Mouse (Mus musculus): ENCODE data around the gene Foxp4. TPM values are rescaled to one million over a fixed set of nuclear protein-coding genes. Genes with fewer than 3 reads are reported as not detected.

Gene Foxp4
- polyA plus RNA-seq, 1 experiment from 2014 or later: 9.5 TPM

DNA sequence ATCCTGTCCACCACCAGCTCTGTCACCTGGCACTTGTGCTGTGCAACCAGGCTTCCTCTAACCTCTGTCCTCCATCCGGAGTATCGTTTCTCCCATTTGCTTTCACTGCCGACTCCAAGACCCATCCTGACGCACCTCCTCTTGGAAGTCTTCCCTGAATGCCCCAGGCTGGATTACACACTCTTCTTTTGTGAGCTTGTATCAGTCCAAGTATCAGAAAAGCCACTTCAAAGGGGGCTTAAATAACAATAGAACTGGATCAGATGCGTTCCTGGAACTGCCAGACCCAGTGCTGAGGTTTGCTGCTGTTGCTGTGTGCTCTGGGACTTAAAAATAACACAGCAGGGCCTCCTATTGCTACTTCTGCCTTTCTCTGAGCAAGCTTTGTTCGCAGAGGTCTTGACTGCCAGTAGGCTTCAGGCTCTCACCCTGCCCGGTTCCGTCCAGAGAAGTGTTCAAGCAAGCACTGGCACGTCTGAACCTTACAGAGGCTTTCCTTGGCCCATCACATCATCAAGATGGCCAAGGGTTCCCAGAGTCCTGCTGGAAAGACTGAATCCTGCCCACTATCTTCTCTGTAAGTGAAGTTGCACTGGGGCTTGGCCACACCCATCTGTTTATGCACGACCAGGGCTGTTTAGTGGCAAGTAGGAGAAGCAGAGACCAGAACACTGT is 13.6 kb upstream of the Foxp4 start:
- Histone ChIP-seq H3K4me2 (ENCODE audit: low read length) (no peak overlapping the region), H3K9ac (ENCODE audit: low read depth, low read length) (no peak overlapping the region), H3K4me1 (replicated peaks; ENCODE audit: insufficient read depth, low read length) (no peaks in the 10 kb centered on the region), H3K9me3 (replicated peaks; ENCODE audit: low read length) (no peaks in the 10 kb centered on the region), H3K4me3 (replicated peaks; ENCODE audit: low read depth, low read length) (no peak overlapping the region), H3K27me3 (ENCODE audit: insufficient read depth, low read length) (no peaks in the 10 kb centered on the region), H3K27ac (no peak overlapping the region), H3K36me3 (ENCODE audit: insufficient read depth, low read length) (no peaks in the 10 kb centered on the region)
- 59% methylated on average over 10 of the region's 10 CpGs for WGBS
- DNase-seq (ENCODE audit: low spot score) (no peak), ATAC-seq (replicated peaks; ENCODE audit: low FRiP score, low read depth) (no peak)
- TF ChIP-seq CTCF (IDR thresholded peaks at IDR 0.05; ENCODE audit: low read depth): no peak

GRCm38 (mm10) chr17:47936591-47936990 is 12.1 kb upstream of the Foxp4 start:
- TF ChIP-seq CTCF (IDR thresholded peaks at IDR 0.05; ENCODE audit: low read depth): no peak
- 91% methylated on average over 4 of the region's 4 CpGs for WGBS

GRCm38 (mm10) chr17:47929431-47929830 is 5.0 kb upstream of the Foxp4 start:
- 91% methylated on average over 4 of the region's 4 CpGs for WGBS
- Histone ChIP-seq H3K27me3 (ENCODE audit: insufficient read depth, low read length) (no peaks in the 10 kb centered on the region), H3K4me1 (replicated peaks; ENCODE audit: insufficient read depth, low read length) (0 out of 2 replicates have a peak, but pooled peaks cover 9% of the 10 kb centered on the region), H3K36me3 (ENCODE audit: insufficient read depth, low read length) (no peaks in the 10 kb centered on the region), H3K4me3 (replicated peaks; ENCODE audit: low read depth, low read length) (no peak overlapping the region), H3K27ac (no peak overlapping the region), H3K4me2 (ENCODE audit: low read length) (no peak overlapping the region), H3K9me3 (replicated peaks; ENCODE audit: low read length) (no peaks in the 10 kb centered on the region), H3K9ac (ENCODE audit: low read depth, low read length) (no peak overlapping the region)
- TF ChIP-seq CTCF (IDR thresholded peaks at IDR 0.05; ENCODE audit: low read depth): no peak
- no peak for DNase-seq (ENCODE audit: low spot score)
- no peak for ATAC-seq (replicated peaks; ENCODE audit: low FRiP score, low read depth)

More at GRCm38 (mm10) chr17:47936591-47936990, 12.1 kb upstream of the Foxp4 start:
- H3K27me3 ChIP-seq (ENCODE audit: insufficient read depth, low read length): no peaks in the 10 kb centered on the region
- H3K9me3 ChIP-seq (replicated peaks; ENCODE audit: low read length): no peaks in the 10 kb centered on the region
- no peaks in the 10 kb centered on the region for H3K4me1 ChIP-seq (replicated peaks; ENCODE audit: insufficient read depth, low read length)
- no peaks in the 10 kb centered on the region for H3K36me3 ChIP-seq (ENCODE audit: insufficient read depth, low read length)
- no peak overlapping the region for H3K27ac ChIP-seq
- ATAC-seq (replicated peaks; ENCODE audit: low FRiP score, low read depth) (no peak), DNase-seq (ENCODE audit: low spot score) (no peak)
- H3K4me2 ChIP-seq (ENCODE audit: low read length): no peak overlapping the region
- no peak overlapping the region for H3K9ac ChIP-seq (ENCODE audit: low read depth, low read length)
- H3K4me3 ChIP-seq (replicated peaks; ENCODE audit: low read depth, low read length): no peak overlapping the region

DNA sequence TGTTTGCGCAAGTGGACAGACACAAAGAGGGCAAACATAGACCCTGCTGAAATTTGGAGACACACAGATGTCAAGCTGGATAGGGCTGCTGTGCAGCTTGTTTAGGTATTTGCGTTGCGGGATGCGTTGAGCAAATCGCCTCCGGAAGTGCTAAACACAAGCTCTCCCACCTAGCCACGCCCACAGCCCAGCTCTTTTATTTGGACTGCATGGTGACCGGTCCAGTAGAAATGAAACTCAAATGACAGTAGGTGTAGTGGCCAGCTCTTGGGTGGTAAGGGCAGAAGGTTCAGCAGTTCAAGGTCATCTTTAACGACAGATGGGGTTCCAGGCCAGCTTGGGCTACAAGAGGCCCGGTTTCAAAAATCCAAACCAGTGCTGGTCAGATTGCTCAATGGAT is 1.5 kb upstream of the Foxp4 start:
- peak overlapping the region; percentile 92 for H3K4me2 ChIP-seq (ENCODE audit: low read length)
- H3K4me1 ChIP-seq (replicated peaks; ENCODE audit: insufficient read depth, low read length): 0 out of 2 replicates have a peak, but pooled peaks cover 14% of the 10 kb centered on the region
- H3K9me3 ChIP-seq (replicated peaks; ENCODE audit: low read length): no peaks in the 10 kb centered on the region
- H3K36me3 ChIP-seq (ENCODE audit: insufficient read depth, low read length): no peaks in the 10 kb centered on the region
- ATAC-seq (replicated peaks; ENCODE audit: low FRiP score, low read depth) (no peak), DNase-seq (ENCODE audit: low spot score) (no peak)
- TF ChIP-seq CTCF (IDR thresholded peaks at IDR 0.05; ENCODE audit: low read depth): no peak
- no peak overlapping the region for H3K27ac ChIP-seq
- no peak overlapping the region for H3K9ac ChIP-seq (ENCODE audit: low read depth, low read length)
- no peaks in the 10 kb centered on the region for H3K27me3 ChIP-seq (ENCODE audit: insufficient read depth, low read length)
- WGBS: 34% methylated on average over 10 of the region's 10 CpGs
- H3K4me3 ChIP-seq (replicated peaks; ENCODE audit: low read depth, low read length): no peak overlapping the region

- Histone ChIP-seq H3K9me3 (replicated peaks; ENCODE audit: low read length) (no peaks in the 10 kb centered on the region), H3K27ac (peak overlapping the region; percentile 94), H3K4me1 (replicated peaks; ENCODE audit: insufficient read depth, low read length) (0 out of 2 replicates have a peak, but pooled peaks cover 14% of the 10 kb centered on the region), H3K9ac (ENCODE audit: low read depth, low read length) (peak overlapping the region; percentile 87; the same call in 1 of the 2 replicates), H3K4me3 (replicated peaks; ENCODE audit: low read depth, low read length) (peak overlapping the region; percentile 87), H3K27me3 (ENCODE audit: insufficient read depth, low read length) (no peaks in the 10 kb centered on the region), H3K36me3 (ENCODE audit: insufficient read depth, low read length) (no peaks in the 10 kb centered on the region), H3K4me2 (ENCODE audit: low read length) (peak overlapping the region; percentile 92)
- peak; percentile 1; the same call in 1 of the 2 replicates for ATAC-seq (replicated peaks; ENCODE audit: low FRiP score, low read depth)
- TF ChIP-seq CTCF (IDR thresholded peaks at IDR 0.05; ENCODE audit: low read depth): no peak
- WGBS: 3% methylated on average over 13 of the region's 13 CpGs
- no peak for DNase-seq (ENCODE audit: low spot score)
These were observed 988 bp upstream of the Foxp4 start for GRCm38 (mm10) chr17:47925340-47925926.

DNA sequence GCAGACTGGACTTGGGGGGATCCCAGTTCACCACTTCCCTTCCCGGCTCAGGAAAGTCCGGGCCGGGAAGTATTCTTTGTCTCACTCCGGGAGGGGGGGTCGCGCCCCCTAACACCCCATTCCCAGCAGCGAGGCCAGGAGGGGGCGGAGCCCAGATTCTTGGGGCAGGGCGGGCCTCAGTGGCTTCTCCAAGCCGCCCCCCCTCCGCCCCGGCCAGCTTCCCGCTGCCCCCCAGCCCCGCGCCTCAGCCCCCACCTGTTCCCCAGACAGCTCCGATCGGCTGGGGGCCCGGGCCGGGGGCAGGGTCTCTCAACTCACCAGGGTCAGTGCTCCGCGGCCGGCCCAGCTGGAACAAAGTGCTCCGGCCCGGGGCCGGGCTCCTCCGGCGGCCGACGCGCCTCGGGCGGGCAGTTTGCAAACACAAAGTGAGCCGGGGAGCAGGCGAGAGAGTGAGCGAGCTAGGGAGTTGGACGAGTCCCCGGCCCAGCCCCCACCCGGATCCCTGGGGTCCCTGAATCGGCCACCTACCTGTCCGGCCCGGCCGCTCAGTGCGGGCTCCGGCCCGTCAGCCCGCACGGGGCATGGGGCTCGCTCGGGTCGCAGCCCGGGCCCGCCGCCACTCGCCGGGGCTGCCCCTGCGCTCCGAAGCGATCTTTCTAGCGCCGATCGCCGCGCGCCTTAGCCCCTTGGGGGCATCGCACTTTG is 615 bp downstream of the Foxp4 start:
- Histone ChIP-seq H3K9ac (ENCODE audit: low read depth, low read length) (peak overlapping the region; percentile 87), H3K4me3 (replicated peaks; ENCODE audit: low read depth, low read length) (peak overlapping the region; percentile 87), H3K27me3 (ENCODE audit: insufficient read depth, low read length) (no peaks in the 10 kb centered on the region), H3K4me2 (ENCODE audit: low read length) (peak overlapping the region; percentile 92), H3K36me3 (ENCODE audit: insufficient read depth, low read length) (no peaks in the 10 kb centered on the region), H3K9me3 (replicated peaks; ENCODE audit: low read length) (no peaks in the 10 kb centered on the region), H3K4me1 (replicated peaks; ENCODE audit: insufficient read depth, low read length) (0 out of 2 replicates have a peak, but pooled peaks cover 14% of the 10 kb centered on the region), H3K27ac (peak overlapping the region; percentile 94)
- ATAC-seq (replicated peaks; ENCODE audit: low FRiP score, low read depth): peak; percentile 41
- no peak for TF ChIP-seq CTCF (IDR thresholded peaks at IDR 0.05; ENCODE audit: low read depth)
- DNase-seq (ENCODE audit: low spot score): peak; percentile 57
- under 1% methylated on average over 64 of the region's 65 CpGs for WGBS
